Mouse (Mus musculus) hindbrain, embryonic 15.5 days (tissue): Measurements from ENCODE around the gene Tsfm. TPM values are rescaled to one million over a fixed set of nuclear protein-coding genes. Genes with fewer than 3 reads are reported as not detected.

Source experiments
- ATAC-seq: fragments of 200-750 bp; cut with Nextera tagmentation; 2 replicates; pipeline ENCODE4 v1.8.0; 2017; ENCODE audit warnings: low read depth, moderate number of reproducible peaks, moderate TSS enrichment; ENCODE audit not compliant: low FRiP score
- H3K27ac ChIP-seq: fragments of 300-500 bp; sonication (generic); replicated peaks from 2 replicates; pipeline ENCODE4 v1.5.1; 2015; ENCODE audit warnings: mild to moderate bottlenecking, inconsistent platforms
- H3K27me3 ChIP-seq: fragments of 300-500 bp; sonication (generic); 2 replicates; pipeline ENCODE4 v1.6.1; 2015; ENCODE audit warnings: control low read depth, inconsistent platforms
- H3K36me3 ChIP-seq: fragments of 300-500 bp; sonication (generic); 2 replicates; pipeline ENCODE4 v1.6.1; 2015; ENCODE audit warnings: control low read depth, inconsistent platforms
- H3K4me1 ChIP-seq: fragments of 300-500 bp; sonication (generic); replicated peaks from 2 replicates; pipeline ENCODE4 v1.6.1; 2015; ENCODE audit warnings: control low read depth, inconsistent platforms
- H3K4me2 ChIP-seq: fragments of 300-500 bp; sonication (generic); 2 replicates; pipeline ENCODE4 v1.6.1; 2015; ENCODE audit warnings: moderate library complexity, mild to moderate bottlenecking, inconsistent platforms
- H3K4me3 ChIP-seq: fragments of 300-500 bp; sonication (generic); 2 replicates; pipeline ENCODE4 v1.5.1; 2015; ENCODE audit warnings: mild to moderate bottlenecking, inconsistent platforms
- H3K9ac ChIP-seq: fragments of 300-500 bp; sonication (generic); 2 replicates; pipeline ENCODE4 v1.6.1; 2015; ENCODE audit warnings: inconsistent platforms
- H3K9me3 ChIP-seq: fragments of 300-500 bp; sonication (generic); 2 replicates; pipeline ENCODE4 v1.6.1; 2016; ENCODE audit warnings: control low read depth, inconsistent platforms
- WGBS: fragments of 180-500 bp; shearing (Covaris S2); methylation state at CpG from one replicate; pipeline ENCODE4 v1.1.7; 2015; 5-methylcytosine and 5-hydroxymethylcytosine counted together
- polyA plus RNA-seq: library from polyadenylated mRNA; unstranded; fragments of >200 nt; fragmentation: Nextera tagmentation; extraction: Ambion mirVana; gene quantifications from 2 replicates; pipeline ENCODE4 v1.2.1, GENCODE M21; 2015

Tsfm gene
- polyA plus RNA-seq, 1 experiment from 2014 or later: 61.6 TPM

DNA sequence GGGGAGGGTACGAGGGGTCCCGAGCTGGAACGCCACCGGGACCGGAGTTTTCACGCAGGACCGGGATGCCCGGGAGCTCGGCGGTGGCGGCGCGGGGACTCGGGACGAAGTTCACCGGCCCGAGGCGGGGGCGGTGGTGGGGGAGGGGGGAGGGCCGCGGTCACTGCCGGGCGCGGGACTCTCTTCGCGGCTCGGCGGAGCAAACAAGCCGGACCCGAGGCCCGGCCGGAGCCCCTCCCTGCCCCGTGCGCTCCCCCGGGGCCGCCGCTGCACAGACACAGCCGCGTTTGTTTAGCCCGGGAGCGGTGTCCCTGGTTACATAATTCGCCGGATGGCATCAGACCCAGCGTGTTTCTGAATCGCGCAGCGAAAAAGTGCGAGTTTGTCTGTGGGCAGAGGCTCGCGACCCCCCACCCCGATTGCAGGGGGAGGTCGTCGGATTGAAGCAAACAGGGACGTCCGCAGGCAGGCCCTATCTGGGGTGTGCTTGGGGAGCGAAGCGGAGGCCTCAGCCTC lies 50.9 kb downstream of the Tsfm start:
- peak overlapping the region; percentile 94 for H3K9ac ChIP-seq
- H3K4me1 ChIP-seq: peaks cover 55% of the 10 kb centered on the region
- H3K9me3 ChIP-seq: no peaks in the 10 kb centered on the region
- no peak for ATAC-seq
- H3K27me3 ChIP-seq: peaks cover 13% of the 10 kb centered on the region
- no peaks in the 10 kb centered on the region for H3K36me3 ChIP-seq
- WGBS: under 1% methylated on average over 41 of the region's 57 CpGs
- peak overlapping the region; percentile 93 for H3K4me3 ChIP-seq
- peak overlapping the region; percentile 75 for H3K4me2 ChIP-seq
- H3K27ac ChIP-seq: peak overlapping the region; percentile 100

DNA sequence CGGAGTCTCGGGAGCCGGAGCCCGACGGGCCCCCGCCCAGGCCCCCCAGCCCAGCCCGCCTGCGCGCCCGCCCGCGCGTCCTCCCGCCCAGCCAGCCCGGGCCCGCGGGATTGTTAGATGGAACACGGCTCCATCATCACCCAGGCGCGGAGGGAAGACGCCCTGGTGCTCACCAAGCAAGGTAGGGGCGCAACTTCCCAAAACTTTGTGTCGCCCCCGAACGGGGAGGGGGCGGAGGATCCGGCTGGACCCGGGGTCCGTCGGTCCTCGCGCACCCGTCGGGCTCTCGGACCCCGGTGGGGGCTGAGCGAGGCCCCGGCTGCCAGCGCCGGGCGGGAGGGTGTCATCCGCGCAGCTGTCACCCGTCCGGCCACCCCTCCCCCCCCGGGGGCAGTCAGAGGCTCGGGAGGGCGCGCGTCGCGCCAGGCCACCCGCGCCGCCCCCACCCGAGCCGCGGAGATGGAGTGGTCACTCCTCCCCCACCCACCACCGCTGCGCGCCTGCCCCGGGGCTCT lies 51.5 kb downstream of the Tsfm start:
- Histone ChIP-seq H3K36me3 (no peaks in the 10 kb centered on the region), H3K9me3 (no peaks in the 10 kb centered on the region), H3K27ac (peak overlapping the region; percentile 100), H3K4me3 (peak overlapping the region; percentile 93), H3K4me2 (peak overlapping the region; percentile 75), H3K9ac (peak overlapping the region; percentile 94), H3K27me3 (peaks cover 15% of the 10 kb centered on the region), H3K4me1 (peaks cover 50% of the 10 kb centered on the region)
- no peak for ATAC-seq
- 1% methylated on average over 53 of the region's 62 CpGs for WGBS

DNA sequence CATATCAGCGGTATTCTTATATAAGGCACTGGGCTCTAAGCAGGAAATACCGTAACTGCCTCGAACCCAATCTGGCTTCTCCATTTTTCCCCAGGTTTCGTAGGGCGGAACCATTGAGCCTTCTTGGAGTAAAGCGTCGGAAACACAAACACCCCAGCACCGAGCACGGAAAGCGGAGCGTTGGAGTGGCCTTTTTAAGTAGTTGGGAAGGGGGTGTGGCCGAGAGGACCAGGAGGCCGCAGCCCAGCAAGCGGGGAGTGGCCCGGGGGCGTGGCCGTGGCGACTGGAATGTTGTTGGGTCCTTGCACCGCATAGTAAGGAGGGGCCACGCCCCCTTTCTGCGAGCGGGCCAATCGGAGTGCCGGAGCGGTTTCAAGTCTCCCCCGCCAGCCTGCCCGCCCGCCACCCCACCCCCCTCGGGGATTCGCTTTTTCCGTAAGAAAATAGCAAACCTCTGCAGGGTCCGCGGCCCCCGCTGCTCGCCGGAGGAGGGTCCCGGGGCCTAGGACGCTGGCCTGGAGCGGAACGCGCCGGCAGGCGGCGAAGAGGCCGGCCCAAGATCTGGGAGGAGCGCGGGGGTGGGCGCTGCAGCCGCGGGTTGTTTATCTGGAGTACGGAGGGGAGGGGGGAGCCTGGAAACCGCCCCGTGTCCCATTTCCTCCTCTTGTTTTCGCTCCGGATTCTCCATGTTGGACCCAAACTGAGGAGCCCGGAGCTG lies 52.2 kb downstream of the Tsfm start, which contains the start of gene Ctdsp2:
Gene Ctdsp2 (plus strand): TSS at position 441 of the 718 bp plus-strand sequence.
- under 1% methylated on average over 53 of the region's 56 CpGs for WGBS
- Histone ChIP-seq H3K9ac (peak within 1 kb of the TSS; percentile 94), H3K27ac (peak within 1 kb of the TSS; percentile 100), H3K36me3 (no peaks in the 10 kb centered on the region), H3K27me3 (peaks cover 19% of the 10 kb centered on the region), H3K4me2 (peak within 1 kb of the TSS; percentile 75), H3K9me3 (no peaks in the 10 kb centered on the region), H3K4me3 (peak within 1 kb of the TSS; percentile 93), H3K4me1 (peaks cover 43% of the 10 kb centered on the region)
- ATAC-seq: peak; percentile 93

DNA sequence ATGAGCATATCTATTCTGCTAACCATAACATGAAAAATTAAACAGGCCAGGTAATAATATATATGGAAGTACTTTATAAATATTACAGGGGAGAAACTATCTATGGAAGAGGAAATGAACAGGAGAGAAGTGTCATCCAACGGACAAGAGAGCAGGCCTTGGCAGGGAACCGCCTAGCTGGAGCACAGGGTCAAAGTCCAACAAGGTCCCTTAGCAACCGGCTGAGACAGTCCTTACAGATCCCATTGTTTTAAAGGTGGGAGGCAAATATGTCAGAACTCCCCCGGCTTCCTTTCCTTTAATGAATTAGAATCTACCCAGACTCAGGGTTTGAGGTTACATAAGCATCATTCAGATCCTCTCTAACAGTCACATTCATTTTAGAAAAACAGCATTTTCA lies 53.6 kb downstream of the Tsfm start:
- Histone ChIP-seq H3K4me2 (no peak overlapping the region), H3K9ac (no peak overlapping the region), H3K27me3 (peaks cover 29% of the 10 kb centered on the region), H3K36me3 (no peaks in the 10 kb centered on the region), H3K4me1 (peaks cover 31% of the 10 kb centered on the region), H3K27ac (no peak overlapping the region), H3K9me3 (no peaks in the 10 kb centered on the region), H3K4me3 (no peak overlapping the region)
- no peak for ATAC-seq
- whole genome bisulfite sequencing: 15% methylated on average over 4 of the region's 4 CpGs

DNA sequence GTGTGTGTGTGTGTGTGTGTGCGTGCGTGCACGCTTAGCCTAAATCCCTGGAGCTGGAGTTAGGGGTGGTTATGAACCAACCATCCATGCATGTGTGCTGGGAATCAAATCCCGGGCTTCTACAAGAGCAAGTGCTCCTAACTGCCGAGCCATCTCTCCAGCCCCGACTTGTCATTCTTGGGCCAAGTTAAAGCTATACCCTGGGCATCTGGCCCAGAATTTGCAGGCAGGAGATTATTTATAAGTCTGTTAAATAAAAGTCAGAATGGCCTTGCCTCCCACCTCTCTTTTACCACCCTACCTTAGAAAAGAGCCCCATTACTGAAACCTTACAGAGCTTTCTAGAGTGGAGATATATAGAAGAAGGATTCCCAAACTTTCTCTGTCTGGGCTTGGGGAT lies 54.9 kb downstream of the Tsfm start:
- WGBS: 88% methylated on average over 6 of the region's 6 CpGs
- ATAC-seq: no peak
- H3K36me3 ChIP-seq: no peaks in the 10 kb centered on the region
- no peaks in the 10 kb centered on the region for H3K9me3 ChIP-seq
- H3K27ac ChIP-seq: no peak overlapping the region
- no peak overlapping the region for H3K4me2 ChIP-seq
- H3K4me3 ChIP-seq: no peak overlapping the region
- H3K4me1 ChIP-seq: peaks cover 19% of the 10 kb centered on the region
- H3K9ac ChIP-seq: no peak overlapping the region
- peaks cover 34% of the 10 kb centered on the region for H3K27me3 ChIP-seq

DNA sequence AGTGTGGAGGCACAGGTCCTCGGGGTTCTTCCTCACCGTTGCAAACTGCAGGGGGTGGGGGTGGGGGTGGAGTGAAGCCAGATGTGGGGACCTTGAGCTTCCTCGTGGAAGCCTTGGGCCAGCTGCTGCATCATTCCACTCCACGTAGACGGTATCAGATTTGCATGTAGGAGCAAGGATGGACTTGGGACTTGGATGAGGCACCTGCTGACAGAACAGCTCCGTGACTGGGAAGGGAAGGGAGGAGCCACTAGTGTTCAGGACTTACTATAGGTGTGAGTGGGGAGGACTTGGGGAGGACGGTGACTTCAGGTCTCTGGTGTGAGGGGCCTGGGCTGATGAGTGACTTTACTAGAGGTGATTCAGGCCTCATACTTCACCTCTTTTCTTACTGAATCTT lies 57.7 kb downstream of the Tsfm start:
- Histone ChIP-seq H3K36me3 (no peaks in the 10 kb centered on the region), H3K27me3 (peaks cover 37% of the 10 kb centered on the region), H3K4me1 (peaks cover 10% of the 10 kb centered on the region), H3K4me2 (no peak overlapping the region), H3K9me3 (no peaks in the 10 kb centered on the region), H3K27ac (no peak overlapping the region), H3K9ac (no peak overlapping the region), H3K4me3 (no peak overlapping the region)
- 28% methylated on average over 7 of the region's 7 CpGs for WGBS
- ATAC-seq: no peak

DNA sequence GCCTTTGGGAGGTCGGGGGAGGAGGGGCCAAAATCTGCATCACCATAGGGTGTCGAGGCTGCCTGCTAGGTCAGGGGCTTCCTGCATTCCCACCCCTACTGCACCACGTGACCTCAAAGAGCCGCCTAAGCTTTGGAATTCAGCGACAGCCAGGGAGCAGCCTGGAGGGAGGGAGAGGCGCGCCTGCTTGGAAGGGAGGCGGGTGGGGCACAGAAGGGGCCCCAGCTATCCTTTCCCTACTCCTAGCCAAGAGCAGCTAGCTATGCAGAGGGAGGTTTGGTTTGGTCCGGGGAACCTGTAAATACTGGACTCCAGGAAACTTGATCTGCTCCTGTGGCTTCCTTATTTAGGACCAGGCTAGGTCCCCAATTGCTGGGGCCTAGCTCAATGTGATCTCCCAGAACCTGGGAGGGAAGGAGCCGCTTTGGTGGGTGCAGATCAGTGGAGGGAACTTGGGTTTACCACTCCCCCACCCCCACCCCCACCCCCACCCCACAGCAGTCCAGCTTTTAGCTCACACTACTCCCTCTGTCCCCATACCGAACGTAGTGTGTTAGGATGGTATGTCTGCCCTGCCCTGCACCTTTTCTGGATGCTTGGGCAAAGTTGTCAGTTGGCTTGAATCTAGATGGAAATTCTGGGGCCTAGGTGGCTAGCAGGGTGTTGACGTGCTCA lies 58.5 kb downstream of the Tsfm start:
- H3K9me3 ChIP-seq: no peaks in the 10 kb centered on the region
- ATAC-seq: no peak
- no peak overlapping the region for H3K27ac ChIP-seq
- H3K36me3 ChIP-seq: no peaks in the 10 kb centered on the region
- no peak overlapping the region for H3K4me2 ChIP-seq
- H3K4me3 ChIP-seq: no peak overlapping the region
- no peak overlapping the region for H3K9ac ChIP-seq
- WGBS: 10% methylated on average over 13 of the region's 13 CpGs
- peaks cover 37% of the 10 kb centered on the region for H3K27me3 ChIP-seq
- peaks cover 4% of the 10 kb centered on the region for H3K4me1 ChIP-seq

DNA sequence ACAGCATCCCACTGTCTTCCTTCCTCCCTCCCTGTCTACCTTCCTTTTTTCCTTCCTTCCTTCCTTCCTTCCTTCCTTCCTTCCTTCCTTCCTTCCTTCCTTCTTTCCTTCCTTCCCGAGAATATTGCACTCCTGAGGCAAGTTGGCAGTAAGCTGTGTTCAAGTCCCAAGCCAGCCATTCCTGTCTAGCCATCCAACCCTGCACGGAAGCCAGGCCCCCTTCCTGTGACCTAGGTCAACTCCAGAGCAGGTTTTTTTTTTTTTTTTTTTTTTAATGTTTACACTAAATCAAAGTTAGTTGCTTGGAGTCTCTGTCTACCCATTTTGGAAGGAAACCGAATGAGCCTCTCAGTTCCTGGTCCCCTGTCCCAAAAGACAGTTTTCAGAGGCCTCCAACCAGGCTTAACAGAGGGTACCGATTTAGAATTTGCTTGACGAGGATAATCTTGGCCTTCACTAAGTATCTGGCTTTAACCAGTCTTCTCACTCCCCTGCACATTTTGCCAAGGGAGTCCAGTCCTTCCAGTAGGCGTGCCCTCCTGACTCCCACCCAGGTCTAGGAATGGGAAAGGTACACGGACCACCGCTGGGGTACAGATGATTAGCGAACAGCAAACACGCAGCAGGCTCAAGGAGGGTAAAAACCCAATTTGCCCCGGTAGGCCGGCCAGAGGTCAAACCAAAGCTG lies 59.1 kb downstream of the Tsfm start:
- Histone ChIP-seq H3K9me3 (no peaks in the 10 kb centered on the region), H3K4me2 (no peak overlapping the region), H3K4me3 (no peak overlapping the region), H3K9ac (no peak overlapping the region), H3K4me1 (peaks cover 4% of the 10 kb centered on the region), H3K36me3 (no peaks in the 10 kb centered on the region), H3K27me3 (peaks cover 34% of the 10 kb centered on the region), H3K27ac (no peak overlapping the region)
- 10% methylated on average over 12 of the region's 12 CpGs for WGBS
- ATAC-seq: no peak

DNA sequence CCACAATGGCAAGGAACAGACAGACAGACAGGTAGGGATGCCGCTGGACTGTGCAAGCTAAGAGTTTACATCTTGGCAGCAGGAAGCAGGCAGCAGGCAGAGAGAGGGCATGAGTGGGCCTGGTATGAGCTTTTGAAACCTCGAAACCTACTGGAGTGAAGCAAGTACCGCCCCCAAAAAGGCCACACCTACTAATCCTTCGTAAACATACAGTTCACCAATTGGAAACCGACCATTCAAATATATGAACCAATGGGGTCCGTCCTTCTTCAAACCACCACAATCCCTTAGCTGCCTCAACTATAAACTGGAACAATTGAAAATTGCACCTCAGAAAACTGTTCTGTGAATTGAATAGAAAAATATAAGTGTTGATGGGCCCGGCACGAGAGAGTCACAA lies 66.8 kb downstream of the Tsfm start:
- Histone ChIP-seq H3K4me3 (no peak overlapping the region), H3K27ac (no peak overlapping the region), H3K9me3 (no peaks in the 10 kb centered on the region), H3K4me2 (no peak overlapping the region), H3K27me3 (peaks cover 30% of the 10 kb centered on the region), H3K4me1 (peaks cover 9% of the 10 kb centered on the region), H3K9ac (no peak overlapping the region), H3K36me3 (no peaks in the 10 kb centered on the region)
- 91% methylated on average over 8 of the region's 8 CpGs for WGBS
- ATAC-seq: no peak

DNA sequence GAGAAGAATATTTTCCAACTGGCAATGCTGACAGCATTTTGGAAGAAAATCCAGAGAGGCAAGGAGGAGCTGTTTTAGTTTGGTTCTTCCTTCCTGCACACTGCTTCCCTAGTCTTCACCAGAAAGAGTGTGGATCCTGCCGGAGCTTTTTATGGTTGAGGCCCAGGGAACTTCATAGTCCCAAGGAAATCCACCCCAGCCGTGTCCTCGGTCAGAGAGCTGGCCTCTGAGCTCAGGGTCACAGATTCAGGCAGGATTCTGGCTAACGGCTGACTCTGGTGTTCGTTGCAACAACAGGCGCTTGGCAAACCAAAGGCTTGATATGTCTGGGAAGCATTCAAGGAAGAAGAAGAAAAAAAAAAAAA lies 67.7 kb downstream of the Tsfm start:
- no peak overlapping the region for H3K4me2 ChIP-seq
- peak overlapping the region; percentile 48; the same call in 1 of the 2 replicates for H3K27ac ChIP-seq
- H3K9me3 ChIP-seq: no peaks in the 10 kb centered on the region
- no peaks in the 10 kb centered on the region for H3K36me3 ChIP-seq
- H3K4me3 ChIP-seq: no peak overlapping the region
- H3K27me3 ChIP-seq: peaks cover 27% of the 10 kb centered on the region
- H3K9ac ChIP-seq: no peak overlapping the region
- H3K4me1 ChIP-seq: peaks cover 9% of the 10 kb centered on the region
- WGBS: 42% methylated on average over 6 of the region's 6 CpGs
- no peak for ATAC-seq

DNA sequence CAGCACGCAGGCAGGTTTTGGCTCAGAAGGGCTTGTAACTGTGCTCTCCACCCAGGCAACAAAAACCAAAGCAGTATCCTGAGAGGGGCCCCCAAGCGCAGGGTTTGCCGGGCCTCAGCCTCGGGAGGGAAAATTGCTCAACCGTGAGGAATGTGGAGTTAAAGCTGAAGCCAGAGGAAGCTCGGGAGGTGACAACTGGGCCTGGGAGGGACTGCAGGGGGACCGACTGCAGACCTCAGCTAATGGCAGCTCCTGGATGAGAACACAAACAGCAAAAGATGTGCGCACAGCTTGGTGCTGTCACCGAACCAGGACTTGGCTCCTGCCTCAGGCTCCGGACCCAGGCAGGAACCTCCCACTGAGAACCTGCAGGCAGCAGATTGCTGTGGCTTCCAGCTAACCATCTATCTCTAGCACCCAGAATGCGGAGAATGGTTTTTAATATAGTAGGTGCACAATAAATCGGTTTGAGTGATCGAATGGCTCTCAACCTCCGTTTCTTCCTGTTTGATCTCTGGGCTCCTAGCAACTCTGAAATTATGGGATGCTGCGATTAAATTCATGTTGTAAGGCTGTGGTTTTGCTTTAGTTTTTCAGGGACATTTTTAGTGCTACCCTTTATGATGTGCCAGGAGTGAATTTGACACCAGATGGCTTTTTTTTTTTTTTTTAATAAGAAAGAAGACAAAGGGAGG lies 68.2 kb downstream of the Tsfm start:
- peak; percentile 50 for ATAC-seq
- 24% methylated on average over 15 of the region's 15 CpGs for WGBS
- Histone ChIP-seq H3K9me3 (no peaks in the 10 kb centered on the region), H3K4me1 (peaks cover 14% of the 10 kb centered on the region), H3K4me2 (peak overlapping the region; percentile 7), H3K9ac (no peak overlapping the region), H3K27ac (peak overlapping the region; percentile 50), H3K36me3 (no peaks in the 10 kb centered on the region), H3K27me3 (peaks cover 27% of the 10 kb centered on the region), H3K4me3 (no peak overlapping the region)
